Mouse (Mus musculus): ENCODE measurements around the gene Mettl8.

DNA sequence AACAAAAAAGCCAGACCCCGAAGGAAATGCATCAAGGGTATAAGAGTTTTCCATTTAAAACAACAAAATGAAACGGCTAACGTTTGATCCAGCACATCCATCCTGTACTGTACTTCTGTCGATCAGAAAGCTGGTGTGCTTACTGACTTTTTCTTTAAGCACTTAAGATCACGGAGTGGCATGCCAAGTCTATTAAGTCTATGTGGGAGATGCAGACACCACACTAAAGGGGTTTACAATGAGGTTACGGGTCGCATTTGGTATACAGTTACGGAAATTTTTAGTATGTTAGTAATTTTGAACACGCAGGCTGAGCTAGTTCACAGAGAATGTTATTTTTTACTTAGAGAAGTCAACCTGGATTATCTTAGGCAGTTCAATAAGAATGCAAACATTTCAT lies 667 bp downstream of the Mettl8 start:
- TF ChIP-seq POLR2A (IDR thresholded peaks at IDR 0.05; ENCODE audit: low read depth, low read length) = no peak
- no peak for TF ChIP-seq CTCF (conservative IDR thresholded peaks at IDR 0.05; ENCODE audit: insufficient read depth, insufficient read length, low read depth, low read length)

Data from kidney, adult 2 months (tissue).